Mouse (Mus musculus): Measurements from ENCODE around the gene Vmn1r64. TPM values are rescaled to one million over a fixed set of nuclear protein-coding genes. Genes with fewer than 3 reads are reported as not detected.
"Not testable (repeated sequence)": the region's sequence is repeated elsewhere in the genome, so short reads cannot be mapped to it uniquely, and the experiment has no call there.

Vmn1r64 gene
- total RNA-seq (2017): not detected in 2 replicates

- ATAC-seq (ENCODE audit: extremely low read depth, insufficient number of reproducible peaks, low FRiP score, poor library complexity, severe bottlenecking): no peak
These were observed at the start of gene Vmn1r64 for GRCm38 (mm10) chr7:5884442-5884841. Gene Vmn1r64, minus strand, starts transcription at chr7:5884542.

- no peak for ATAC-seq (ENCODE audit: extremely low read depth, insufficient number of reproducible peaks, low FRiP score, poor library complexity, severe bottlenecking)
These were observed 14.9 kb upstream of the Vmn1r64 start for GRCm38 (mm10) chr7:5899238-5899637.

- not testable (repeated sequence) for ATAC-seq (ENCODE audit: extremely low read depth, insufficient number of reproducible peaks, low FRiP score, poor library complexity, severe bottlenecking)
These were observed 12.9 kb upstream of the Vmn1r64 start for GRCm38 (mm10) chr7:5897245-5897644.

Other genes with a start within 250 kb of the Vmn1r64 start
- not detected in 2 replicates for gene Vmn1r62, start 210.9 kb downstream of the Vmn1r64 start, total RNA-seq (2017)
- not detected in 2 replicates for gene Vmn1r63, start 79.1 kb downstream of the Vmn1r64 start, total RNA-seq (2017)
- not detected in 2 replicates for gene Vmn1r65, start 126.5 kb upstream of the Vmn1r64 start, total RNA-seq (2017)
- gene Nlrp4c, start 160.6 kb upstream of the Vmn1r64 start, total RNA-seq (2017): not detected in 2 replicates